Mouse (Mus musculus) frontal cortex, adult (tissue): ENCODE measurements at regions not wholly inside any gene's neighbourhood (a gene's known extent, or its start where the extent isn't known, plus 50 kb on each side); places are given as distances from the start of the nearest gene placed in this dataset.

ENCODE experiments used
- ATAC-seq: cut with Nextera tagmentation; 2 replicates; pipeline ENCODE4 v1.9.2; 2017; ENCODE audit warnings: mild to moderate bottlenecking, moderate library complexity, mixed read lengths; ENCODE audit not compliant: low TSS enrichment

GRCm38 (mm10) chr3:133750606-133751005 is 205.7 kb upstream of the Tet2 start:
- ATAC-seq: no peak

- no peak for ATAC-seq
Measured at GRCm38 (mm10) chr3:133751011-133751410, 206.1 kb upstream of the Tet2 start.

GRCm38 (mm10) chr3:133751565-133751964 is 206.6 kb upstream of the Tet2 start:
- ATAC-seq: 0 out of 2 replicates have a peak, but pooled peaks have one; percentile 22

GRCm38 (mm10) chr3:133753041-133753440 is 208.1 kb upstream of the Tet2 start:
- ATAC-seq: no peak

GRCm38 (mm10) chr3:133754006-133754910 is 209.3 kb upstream of the Tet2 start:
- peak; percentile 8 for ATAC-seq

- peak; percentile 96 for ATAC-seq
Measured at GRCm38 (mm10) chr3:133754911-133755259, 209.9 kb upstream of the Tet2 start.

- ATAC-seq: peak; percentile 79
Measured at GRCm38 (mm10) chr3:133757756-133758420, 212.9 kb upstream of the Tet2 start.

GRCm38 (mm10) chr3:133758421-133758820 is 213.5 kb upstream of the Tet2 start:
- ATAC-seq: peak; percentile 38; the same call in 1 of the 2 replicates

GRCm38 (mm10) chr3:133759611-133760010 is 214.7 kb upstream of the Tet2 start:
- no peak for ATAC-seq

- no peak for ATAC-seq
Measured at GRCm38 (mm10) chr3:133760221-133760620, 215.3 kb upstream of the Tet2 start.

- ATAC-seq: no peak
Measured at GRCm38 (mm10) chr3:133763721-133764120, 218.8 kb upstream of the Tet2 start.

- no peak for ATAC-seq
Measured at GRCm38 (mm10) chr3:133773490-133773889, 228.6 kb upstream of the Tet2 start.

GRCm38 (mm10) chr3:133774229-133774628 is 229.3 kb upstream of the Tet2 start:
- ATAC-seq: no peak

GRCm38 (mm10) chr3:133776013-133776412 is 231.1 kb upstream of the Tet2 start:
- ATAC-seq: no peak

GRCm38 (mm10) chr3:133779161-133779789 is 234.3 kb upstream of the Tet2 start:
- ATAC-seq: no peak

GRCm38 (mm10) chr3:133783060-133783459 is 238.1 kb upstream of the Tet2 start:
- no peak for ATAC-seq

- ATAC-seq: no peak
Measured at GRCm38 (mm10) chr3:133791361-133791760, 246.4 kb upstream of the Tet2 start.

- no peak for ATAC-seq
Measured at GRCm38 (mm10) chr3:133809007-133809552, 264.1 kb upstream of the Tet2 start.

- no peak for ATAC-seq
Measured at GRCm38 (mm10) chr3:133818966-133819700, 274.2 kb upstream of the Tet2 start.

- ATAC-seq: no peak
Measured at GRCm38 (mm10) chr3:133833739-133834391, 288.9 kb upstream of the Tet2 start.

GRCm38 (mm10) chr3:133834459-133834858 is 289.5 kb upstream of the Tet2 start:
- ATAC-seq: no peak
